Mouse (Mus musculus) ES-E14 (cell line): ENCODE measurements around the gene Tgfbr3.

Experiments
- CHD2 ChIP-seq: IDR thresholded peaks from 2 replicates; pipeline ENCODE4 v1.6.1; 2014; ENCODE audit warnings: mild to moderate bottlenecking, low read depth, low read length, inconsistent platforms
- HCFC1 ChIP-seq: IDR thresholded peaks from 2 replicates; pipeline ENCODE4 v1.6.1; 2012; ENCODE audit warnings: low read length, inconsistent platforms, borderline replicate concordance; ENCODE audit not compliant: insufficient read depth
- ZC3H11A ChIP-seq: IDR thresholded peaks from 2 replicates; pipeline ENCODE4 v1.6.1; 2012; ENCODE audit warnings: low read depth, mild to moderate bottlenecking, inconsistent platforms, low read length, borderline replicate concordance
- ZNF384 ChIP-seq: IDR thresholded peaks from 2 replicates; pipeline ENCODE4 v1.6.1; 2012; ENCODE audit warnings: low read depth, low read length, inconsistent platforms

DNA sequence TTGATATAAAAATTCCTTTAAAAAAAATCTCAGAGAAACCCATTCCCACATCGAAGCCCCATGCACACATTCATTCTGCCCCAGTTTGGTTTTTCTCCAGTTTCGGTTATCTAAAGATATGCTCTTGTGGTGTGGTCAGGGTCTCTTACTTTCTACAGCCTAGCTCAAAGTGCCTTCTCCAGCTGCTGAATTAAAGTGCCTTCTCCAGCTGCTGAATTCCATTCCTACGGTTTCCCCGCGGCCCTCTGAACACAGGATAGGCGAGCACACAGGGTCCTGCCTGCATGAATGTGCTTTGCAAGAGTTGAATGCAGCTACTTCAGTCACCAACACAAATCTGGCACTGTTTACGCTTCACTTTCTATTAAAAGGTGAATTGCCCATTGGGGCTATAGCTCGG, 557 bp upstream of the Tgfbr3 start:
- no peak for TF ChIP-seq ZC3H11A
- no peak for TF ChIP-seq HCFC1
- no peak for TF ChIP-seq ZNF384
- no peak for TF ChIP-seq CHD2
